Mouse (Mus musculus) brain, adult 2 months (tissue): ENCODE data around the gene Fah.

ENCODE experiments used
- DNase-seq: peaks from one replicate; pipeline ENCODE4 v3.0.0; 2011; ENCODE audit warnings: low read depth, low spot score

Gene Fah

DNA sequence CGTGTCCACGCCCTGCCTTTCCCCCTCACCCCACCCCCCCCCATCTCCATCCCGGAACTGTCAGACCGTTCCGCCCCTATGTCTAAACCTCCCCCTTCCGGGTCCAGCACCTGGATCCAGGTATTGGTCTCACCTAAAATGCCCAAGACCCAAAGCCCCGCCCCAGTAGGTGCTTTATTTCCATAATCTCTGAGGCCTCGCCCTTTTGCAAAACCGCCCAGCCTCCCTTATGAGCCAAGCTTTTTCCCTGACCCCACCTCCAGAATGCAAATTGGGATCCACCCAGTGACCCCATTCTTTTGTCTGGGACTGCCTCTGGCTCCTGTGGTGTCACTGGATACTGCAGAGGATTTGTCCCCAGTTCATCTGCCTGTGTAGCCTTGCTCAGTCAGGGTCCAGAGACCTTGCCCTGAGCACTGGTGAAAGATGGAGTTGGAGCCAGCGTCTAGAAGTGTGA is at the start of gene Fah:
TSS of gene Fah (minus strand) at position 430 of the 457 bp plus-strand sequence.
- DNase-seq: peak; percentile 81

GRCm38 (mm10) chr7:84652740-84653139 is 46.2 kb upstream of the Fah start:
- no peak for DNase-seq

DNA sequence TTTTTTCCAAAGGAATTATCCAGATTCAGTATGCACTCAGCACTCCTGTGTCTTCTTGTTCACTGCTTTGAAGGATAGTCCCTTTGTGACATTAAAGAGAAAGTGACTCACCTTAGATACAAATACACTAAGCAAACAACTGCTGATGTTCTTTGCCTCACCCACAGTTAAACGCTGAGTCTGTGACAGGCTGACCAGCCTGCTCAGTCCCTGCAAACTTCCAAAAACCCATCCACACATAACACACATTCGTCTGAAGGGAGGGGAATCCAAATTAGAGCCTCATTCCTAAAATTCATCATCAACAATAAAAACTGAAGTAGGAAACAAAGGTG is 45.4 kb upstream of the Fah start:
- no peak for DNase-seq

- DNase-seq: no peak
Observed at GRCm38 (mm10) chr7:84651303-84651986, 44.9 kb upstream of the Fah start.

- DNase-seq: peak; percentile 35
Observed at GRCm38 (mm10) chr7:84649016-84649415, 42.5 kb upstream of the Fah start.

- DNase-seq: no peak
Observed at GRCm38 (mm10) chr7:84646256-84646655, 39.7 kb upstream of the Fah start.

GRCm38 (mm10) chr7:84643270-84643998 is 36.9 kb upstream of the Fah start:
- DNase-seq: no peak

DNA sequence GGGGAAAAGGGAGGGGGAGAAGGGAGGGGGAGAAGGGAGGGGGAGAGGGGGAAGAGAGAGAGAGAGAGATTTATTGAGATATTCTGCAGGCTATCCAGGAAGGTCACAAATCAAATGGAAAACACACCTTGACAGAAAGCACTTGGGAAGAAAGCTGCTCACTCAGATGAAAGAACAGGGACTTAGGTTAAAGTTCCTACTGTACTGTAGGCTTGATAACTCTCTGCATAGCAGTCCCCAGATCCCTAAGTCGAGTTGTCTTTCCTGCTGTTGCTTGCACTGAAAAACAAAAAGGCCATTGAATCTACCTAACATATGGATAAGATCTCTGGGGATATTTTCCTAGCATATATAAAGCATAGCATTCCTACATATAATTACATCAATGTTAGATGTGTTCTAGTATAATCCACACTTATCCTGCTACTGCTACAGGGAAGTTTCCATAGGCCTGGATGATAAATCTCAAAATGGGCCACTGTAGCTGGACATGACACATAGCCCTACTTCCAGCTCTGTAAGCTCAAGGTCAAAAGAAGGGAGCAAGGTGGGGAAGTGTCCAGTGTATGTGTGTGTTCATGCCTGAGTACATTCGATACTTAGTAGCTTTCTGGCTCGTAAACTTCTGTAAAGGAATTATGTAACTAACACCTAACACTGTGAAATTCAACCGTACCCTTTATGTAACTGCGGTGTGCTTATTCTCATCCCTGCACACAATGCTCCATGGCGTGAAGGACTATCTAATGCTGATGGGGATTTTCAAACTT is 35.8 kb upstream of the Fah start:
- DNase-seq: no peak

DNA sequence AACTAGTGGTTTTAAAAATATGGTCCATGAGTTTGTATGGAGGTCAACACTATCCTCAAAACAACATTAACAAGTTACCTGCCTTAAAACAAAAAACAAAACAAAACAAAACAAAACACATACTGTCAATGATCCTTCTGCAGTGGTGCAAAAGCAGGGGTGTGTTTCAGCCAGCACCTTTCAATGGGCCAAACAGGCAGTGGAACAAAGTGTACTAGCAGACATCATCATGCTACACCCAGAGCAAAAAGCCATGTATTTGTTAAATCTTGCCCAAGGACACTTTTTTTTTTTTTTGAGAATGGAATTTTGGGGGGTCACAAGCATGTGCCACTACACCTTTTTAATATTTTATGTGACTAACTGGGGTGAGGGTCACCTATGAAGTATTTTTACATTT is 30.4 kb upstream of the Fah start:
- DNase-seq: no peak

GRCm38 (mm10) chr7:84631878-84632277 is 25.4 kb upstream of the Fah start:
- DNase-seq: no peak

GRCm38 (mm10) chr7:84623718-84624117 is 17.2 kb upstream of the Fah start:
- peak; percentile 35 for DNase-seq

DNA sequence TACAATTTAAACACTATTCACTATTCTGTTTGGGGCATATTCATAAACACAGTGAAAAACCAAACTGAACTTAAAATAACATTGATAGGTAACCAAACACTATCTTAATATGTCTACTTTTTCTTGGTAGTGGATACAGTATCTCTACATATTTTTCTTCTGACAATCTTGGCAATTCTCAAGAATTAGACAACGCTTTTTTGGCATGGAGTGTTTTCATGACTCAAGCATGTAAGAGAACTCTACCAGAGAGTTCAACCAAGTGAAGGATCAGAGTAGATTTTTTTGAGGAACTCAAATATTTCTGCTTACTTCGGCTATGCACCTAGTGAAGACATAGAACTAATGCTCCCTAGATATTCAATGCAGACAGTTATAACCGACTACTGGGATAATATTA is 14.4 kb upstream of the Fah start:
- DNase-seq: no peak

DNA sequence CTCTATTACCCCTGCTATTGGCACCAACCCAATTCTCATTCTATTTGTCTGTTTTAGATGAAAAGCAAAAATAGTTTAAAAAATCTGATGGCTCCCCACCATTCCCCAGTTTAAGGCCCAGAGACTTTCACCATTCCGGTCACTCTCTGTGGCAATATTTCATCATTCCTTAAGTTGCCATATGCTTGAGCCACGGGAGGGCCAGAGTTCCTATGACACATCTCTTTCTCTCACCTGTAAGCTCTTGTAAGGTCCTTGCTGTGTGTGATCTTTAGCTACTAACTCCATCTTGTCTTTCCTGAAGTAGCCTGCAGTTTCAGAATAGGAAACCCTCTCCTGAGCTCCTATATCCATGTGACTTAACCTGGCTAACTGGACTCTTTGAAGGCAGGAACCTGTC is 12.4 kb upstream of the Fah start:
- DNase-seq: peak; percentile 58

DNA sequence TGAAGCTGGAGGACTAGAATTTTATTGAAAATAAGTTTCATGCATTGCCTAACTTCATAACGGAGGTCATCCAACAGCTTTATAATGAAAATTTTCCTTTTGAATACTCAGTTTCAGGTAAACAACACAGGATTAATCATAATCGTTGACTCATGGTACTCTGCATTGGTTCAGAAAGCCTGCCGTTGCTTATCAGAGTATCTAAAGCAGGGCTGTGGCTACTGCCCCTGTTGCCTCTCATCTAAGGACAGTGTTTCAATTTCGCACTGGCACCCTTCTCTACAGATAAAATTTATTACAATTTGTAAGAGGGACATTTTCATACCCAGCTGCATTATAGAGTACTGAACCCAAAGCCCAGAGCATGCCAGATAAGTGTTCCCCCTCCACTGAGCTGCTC is 5.9 kb upstream of the Fah start:
- no peak for DNase-seq

DNA sequence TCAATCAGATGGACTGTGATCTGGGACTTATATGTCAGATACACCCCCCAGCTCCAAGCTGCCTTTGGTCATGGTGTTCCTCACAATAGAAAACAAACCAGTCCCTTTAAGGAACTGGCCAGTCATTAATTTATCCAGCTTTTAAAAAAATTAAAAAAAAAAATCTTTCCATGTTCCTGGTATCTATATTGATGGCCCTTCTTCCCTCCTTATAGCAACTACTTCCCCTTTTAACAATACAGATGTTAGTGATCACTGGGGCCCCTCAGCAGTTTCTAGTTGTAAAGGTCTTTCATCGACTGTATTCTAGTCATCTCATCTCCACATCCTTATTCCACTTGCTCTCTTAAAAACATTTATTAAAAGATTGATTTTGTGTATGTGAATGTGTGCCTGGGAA is 5.1 kb upstream of the Fah start:
- no peak for DNase-seq

GRCm38 (mm10) chr7:84605704-84606292 is 724 bp downstream of the Fah start:
- peak; percentile 90 for DNase-seq

GRCm38 (mm10) chr7:84605033-84605687 is 1.4 kb downstream of the Fah start:
- DNase-seq: no peak

GRCm38 (mm10) chr7:84604501-84604900 is 2.0 kb downstream of the Fah start:
- DNase-seq: no peak

- no peak for DNase-seq
Observed at GRCm38 (mm10) chr7:84601331-84601730, 5.2 kb downstream of the Fah start.

- no peak for DNase-seq
Observed at GRCm38 (mm10) chr7:84600631-84601030, 5.9 kb downstream of the Fah start.

DNA sequence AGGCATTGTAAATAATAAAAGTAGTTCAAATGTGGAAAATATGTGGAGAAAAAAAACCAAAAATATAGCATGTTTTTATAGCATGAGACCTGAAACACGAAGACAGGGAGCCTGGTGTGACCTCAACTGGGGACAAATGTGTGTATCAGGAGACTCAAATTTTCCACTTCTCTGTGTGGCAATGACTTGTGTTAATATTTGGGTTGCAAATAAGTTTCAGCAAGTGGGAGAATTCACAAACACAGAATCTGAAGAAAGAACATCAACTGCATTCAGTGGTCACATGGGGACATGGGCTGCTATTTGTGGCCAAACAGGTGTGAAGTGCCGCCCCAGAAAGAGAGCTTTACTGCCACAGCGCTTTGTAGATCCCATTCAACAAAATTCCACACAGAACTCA is 9.9 kb downstream of the Fah start:
- no peak for DNase-seq

- DNase-seq: no peak
Observed at GRCm38 (mm10) chr7:84596002-84596401, 10.5 kb downstream of the Fah start.
